Comparison of ENCODE assay signal across 9 mouse cellular contexts in genomic region chr4:59764950-59765349, GRCm38 (mm10). TPM values are rescaled to one million over a fixed set of nuclear protein-coding genes. Genes with fewer than 3 reads are reported as not detected.
DNase-seq lines count a peak whose midpoint lies in the region; ATAC-seq and TF ChIP-seq lines count a peak whose summit lies in the region.
"Had no signal": no experiment of that assay in that cellular context is flagged by ENCODE, and none has a peak within 500 bp of the region (broad histone marks: within the 10 kb centered on the region; RNA-seq: fewer than 3 reads in every experiment).

No protein-coding gene starts in this region.

- H3K36me3 ChIP-seq in kidney, embryonic 16.5 days (ENCODE audit: insufficient read depth, low read length) = peaks cover 3% of the 10 kb centered on the region; the same call in 1 of the 2 replicates
- peaks cover 2% of the 10 kb centered on the region; the same call in 1 of the 2 replicates for H3K36me3 ChIP-seq in embryonic facial prominence, embryonic 15.5 days
- peaks cover 9% of the 10 kb centered on the region; the same call in 1 of the 2 replicates for H3K36me3 ChIP-seq in limb, embryonic 14.5 days (ENCODE audit: control insufficient read depth, insufficient read depth, low read length)

- H3K27ac ChIP-seq in kidney, embryonic 16.5 days (ENCODE audit: low read length) = peak overlapping the region; percentile 75
- H3K27ac ChIP-seq in brown adipose tissue, adult 24 weeks (replicated peaks; ENCODE audit: low read depth, low read length) = peak overlapping the region; percentile 11; the same call in 1 of the 2 replicates
- H3K27ac ChIP-seq in embryonic facial prominence, embryonic 15.5 days (replicated peaks) = peak overlapping the region; percentile 69
- H3K27ac ChIP-seq in limb, embryonic 14.5 days (replicated peaks; ENCODE audit: low read depth, low read length) = no peak overlapping the region

- TF ChIP-seq POLR2A in limb, embryonic 14.5 days (IDR thresholded peaks at IDR 0.05; ENCODE audit: borderline replicate concordance, extremely low read depth, insufficient read depth, insufficient read length) = no peak

- WGBS in kidney, embryonic 16.5 days = 55% methylated on average over 7 of the region's 7 CpGs
- 60% methylated on average over 7 of the region's 7 CpGs for WGBS in embryonic facial prominence, embryonic 15.5 days
- 67% methylated on average over 7 of the region's 7 CpGs for WGBS in limb, embryonic 14.5 days

- ATAC-seq in kidney, embryonic 16.5 days (ENCODE audit: low FRiP score, low TSS enrichment) = no peak; the same call in 1 of the 2 replicates
- ATAC-seq in embryonic facial prominence, embryonic 15.5 days (ENCODE audit: insufficient number of reproducible peaks, low FRiP score, low TSS enrichment, low read depth) = no peak
- ATAC-seq in limb, embryonic 14.5 days (ENCODE audit: low FRiP score, low read depth) = no peak; the same call in 1 of the 2 replicates

- peak overlapping the region; percentile 39 for H3K4me2 ChIP-seq in kidney, embryonic 16.5 days (replicated peaks; ENCODE audit: low read depth, low read length)
- H3K4me2 ChIP-seq in embryonic facial prominence, embryonic 15.5 days (replicated peaks) = peak overlapping the region; percentile 34
- 0 out of 2 replicates have a peak overlapping the region, but pooled peaks have one; percentile 17 for H3K4me2 ChIP-seq in limb, embryonic 14.5 days (replicated peaks; ENCODE audit: low read depth, low read length, severe bottlenecking)

- no peak overlapping the region for H3K4me3 ChIP-seq in kidney, embryonic 16.5 days (ENCODE audit: low read length)
- H3K4me3 ChIP-seq in brown adipose tissue, adult 24 weeks (ENCODE audit: insufficient read depth, low read depth, low read length) = no peak overlapping the region
- no peak overlapping the region for H3K4me3 ChIP-seq in embryonic facial prominence, embryonic 15.5 days (replicated peaks)
- no peak overlapping the region for H3K4me3 ChIP-seq in limb, embryonic 14.5 days (replicated peaks; ENCODE audit: low read length)

- no peak overlapping the region for H3K9ac ChIP-seq in kidney, embryonic 16.5 days (replicated peaks; ENCODE audit: low read length)
- no peak overlapping the region for H3K9ac ChIP-seq in embryonic facial prominence, embryonic 15.5 days
- H3K9ac ChIP-seq in limb, embryonic 14.5 days (ENCODE audit: low read depth, low read length, severe bottlenecking) = no peak overlapping the region

- no peaks in the 10 kb centered on the region for H3K27me3 ChIP-seq in kidney, embryonic 16.5 days (ENCODE audit: insufficient read depth, low read length)
- no peaks in the 10 kb centered on the region for H3K27me3 ChIP-seq in embryonic facial prominence, embryonic 15.5 days
- no peaks in the 10 kb centered on the region for H3K27me3 ChIP-seq in limb, embryonic 14.5 days (ENCODE audit: control insufficient read depth, insufficient read depth, low read length)

- DNase-seq in kidney, postnatal 14 days = no peak
- no peak for DNase-seq in limb, embryonic 14.5 days (ENCODE audit: low spot score)
- no peak for DNase-seq in left cerebral cortex, adult 18-20 months (ENCODE audit: low spot score in 2 of 2)
- no peak for DNase-seq in gastrocnemius, adult 8-10 months (ENCODE audit: low spot score in 2 of 2)
- DNase-seq: right cerebral cortex, postnatal 4 days; thymus, postnatal 4 days had no signal

- no peaks in the 10 kb centered on the region for H3K9me3 ChIP-seq in kidney, embryonic 16.5 days (ENCODE audit: low read length)
- no peaks in the 10 kb centered on the region for H3K9me3 ChIP-seq in embryonic facial prominence, embryonic 15.5 days (replicated peaks)
- no peaks in the 10 kb centered on the region for H3K9me3 ChIP-seq in limb, embryonic 14.5 days (ENCODE audit: control insufficient read depth, low read length)

- H3K4me1 ChIP-seq in kidney, embryonic 16.5 days (ENCODE audit: insufficient read depth, low read length) = peaks cover 23% of the 10 kb centered on the region
- peaks cover 4% of the 10 kb centered on the region for H3K4me1 ChIP-seq in brown adipose tissue, adult 24 weeks (ENCODE audit: control insufficient read depth, insufficient read depth, insufficient read length, low read length)
- peaks cover 20% of the 10 kb centered on the region for H3K4me1 ChIP-seq in embryonic facial prominence, embryonic 15.5 days
- peaks cover 9% of the 10 kb centered on the region; the same call in 1 of the 2 replicates for H3K4me1 ChIP-seq in limb, embryonic 14.5 days (ENCODE audit: control insufficient read depth, insufficient read depth, low read length)

RNA-seq across cellular contexts. Expression of gene Inip, which starts 36.4 kb away (rescaled TPM):
- polyA plus RNA-seq in kidney, embryonic 16.5 days (2015; fragmentation: Nextera tagmentation; extraction: Ambion mirVana) = 57.1 and 60.3 TPM in 2 replicates
- 8.4 and 11.5 TPM in 2 replicates for polyA plus RNA-seq in brown adipose tissue, adult 24 weeks (2012; ENCODE audit: insufficient read depth, insufficient read length, missing spikeins)
- polyA plus RNA-seq in embryonic facial prominence, embryonic 15.5 days (2015; fragmentation: Nextera tagmentation; extraction: Ambion mirVana) = 43.8 and 45.8 TPM in 2 replicates
- 17.6 and 20.4 TPM in 2 replicates for polyA plus RNA-seq in limb, embryonic 14.5 days (2012; rRNA removed)
- 40.0 and 49.0 TPM in 2 replicates for polyA plus RNA-seq in limb, embryonic 14.5 days (2014; fragmentation: Nextera tagmentation; extraction: Ambion mirVana)
- 10 to 100 TPM; 21.7 to 27.0 TPM for total RNA-seq in left cerebral cortex, adult 18-20 months (2021)
- total RNA-seq in gastrocnemius, adult 8-10 months (2022) = 1 to 10 TPM; 2.4 to 3.8 (median 3.0) TPM

RNA-seq across cellular contexts. Expression of gene Snx30, which starts 40.7 kb away (rescaled TPM):
- 6.6 and 7.3 TPM in 2 replicates for polyA plus RNA-seq in kidney, embryonic 16.5 days (2015; fragmentation: Nextera tagmentation; extraction: Ambion mirVana)
- 1.0 and 2.5 TPM in 2 replicates for polyA plus RNA-seq in brown adipose tissue, adult 24 weeks (2012; ENCODE audit: insufficient read depth, insufficient read length, missing spikeins)
- polyA plus RNA-seq in embryonic facial prominence, embryonic 15.5 days (2015; fragmentation: Nextera tagmentation; extraction: Ambion mirVana) = 10.3 and 11.1 TPM in 2 replicates
- polyA plus RNA-seq in limb, embryonic 14.5 days (2012; rRNA removed) = 6.6 and 7.2 TPM in 2 replicates
- 12.0 and 14.0 TPM in 2 replicates for polyA plus RNA-seq in limb, embryonic 14.5 days (2014; fragmentation: Nextera tagmentation; extraction: Ambion mirVana)
- total RNA-seq in left cerebral cortex, adult 18-20 months (2021) = 10 to 100 TPM; 38.7 to 40.8 TPM
- total RNA-seq in gastrocnemius, adult 8-10 months (2022) = 1 to 10 TPM; 2.9 to 4.5 (median 3.8) TPM
